Mouse (Mus musculus): ENCODE data around the gene Naf1. TPM values are rescaled to one million over a fixed set of nuclear protein-coding genes. Genes with fewer than 3 reads are reported as not detected.
A peak's percentile ranks its signal among the peaks of the same experiment; 100 is the strongest.

Gene Naf1
- polyA plus RNA-seq (2016; fragmentation: Nextera tagmentation; extraction: Ambion mirVana): 3.3 and 4.0 TPM in 2 replicates

DNA sequence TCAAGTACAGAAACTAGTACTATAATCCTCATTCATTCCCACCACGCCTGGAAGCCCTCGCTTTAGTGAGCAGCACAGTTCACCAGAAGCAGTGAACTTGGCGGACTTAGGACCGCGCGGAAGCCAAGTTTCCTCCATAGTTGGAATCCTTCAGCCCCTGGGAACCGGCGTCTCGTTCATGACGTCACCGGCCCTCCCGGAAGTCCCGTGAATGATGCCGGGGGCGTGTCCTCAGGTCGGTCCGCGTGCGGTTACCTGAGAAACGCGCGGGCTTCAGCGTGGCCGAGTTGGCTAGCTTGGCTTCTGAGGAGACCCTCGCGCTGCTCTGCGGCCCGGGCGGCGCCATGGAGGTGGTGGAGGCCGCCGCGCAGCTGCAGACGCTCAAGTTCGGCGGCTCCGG lies at the start of gene Naf1:
TSS of gene Naf1 (plus strand) at position 195 of the 400 bp plus-strand sequence.
- Histone ChIP-seq H3K9me3 (no peaks in the 10 kb centered on the region), H3K4me1 (peaks cover 15% of the 10 kb centered on the region), H3K27me3 (replicated peaks; ENCODE audit: low read depth, poor library complexity, severe bottlenecking) (no peaks in the 10 kb centered on the region), H3K4me3 (peak within 1 kb of the TSS; percentile 78), H3K27ac (replicated peaks) (peak within 1 kb of the TSS; percentile 93), H3K36me3 (replicated peaks) (peaks cover 13% of the 10 kb centered on the region)
- peak; percentile 97 for DNase-seq (ENCODE audit: low spot score)
- under 1% methylated on average over 37 of the region's 37 CpGs for WGBS

DNA sequence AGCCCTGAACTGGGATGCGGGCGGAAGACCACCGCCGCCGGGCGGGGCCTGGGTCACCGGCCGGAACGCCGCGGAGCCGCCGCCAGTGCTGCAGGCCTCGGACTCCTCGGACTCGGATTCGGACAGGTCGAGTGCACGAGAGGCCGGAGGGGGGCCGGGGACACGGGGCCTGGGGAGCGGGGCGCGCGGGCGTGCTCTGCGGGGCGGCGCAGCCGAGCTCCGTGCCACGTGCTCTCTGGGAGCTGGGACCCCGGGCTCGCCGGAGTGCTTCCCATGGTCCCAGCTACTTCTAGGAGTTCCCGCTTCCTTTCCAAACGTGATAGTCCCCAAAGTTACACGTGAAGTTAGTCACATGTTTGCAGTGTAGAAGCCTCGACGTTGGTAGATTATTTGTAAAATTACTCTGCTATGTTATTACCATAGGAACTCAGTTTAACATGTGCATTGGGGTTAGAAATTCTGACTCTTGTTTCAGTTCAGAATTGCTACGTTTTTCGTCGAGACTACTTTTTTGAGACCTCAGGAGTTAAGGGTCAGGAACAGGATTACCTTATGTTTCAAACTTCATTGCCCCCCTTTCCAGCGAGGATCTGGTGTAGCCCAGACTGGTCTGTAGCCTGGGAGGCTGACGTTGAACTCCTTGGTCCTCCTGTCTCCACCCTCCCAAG lies 1.0 kb downstream of the Naf1 start:
- Histone ChIP-seq H3K4me3 (peak overlapping the region; percentile 78), H3K27me3 (replicated peaks; ENCODE audit: low read depth, poor library complexity, severe bottlenecking) (no peaks in the 10 kb centered on the region), H3K36me3 (replicated peaks) (peaks cover 23% of the 10 kb centered on the region), H3K9me3 (no peaks in the 10 kb centered on the region), H3K4me1 (peaks cover 15% of the 10 kb centered on the region), H3K27ac (replicated peaks) (peak overlapping the region; percentile 89)
- WGBS: 0% methylated on average over 39 of the region's 46 CpGs
- peak; percentile 74 for DNase-seq (ENCODE audit: low spot score)

DNA sequence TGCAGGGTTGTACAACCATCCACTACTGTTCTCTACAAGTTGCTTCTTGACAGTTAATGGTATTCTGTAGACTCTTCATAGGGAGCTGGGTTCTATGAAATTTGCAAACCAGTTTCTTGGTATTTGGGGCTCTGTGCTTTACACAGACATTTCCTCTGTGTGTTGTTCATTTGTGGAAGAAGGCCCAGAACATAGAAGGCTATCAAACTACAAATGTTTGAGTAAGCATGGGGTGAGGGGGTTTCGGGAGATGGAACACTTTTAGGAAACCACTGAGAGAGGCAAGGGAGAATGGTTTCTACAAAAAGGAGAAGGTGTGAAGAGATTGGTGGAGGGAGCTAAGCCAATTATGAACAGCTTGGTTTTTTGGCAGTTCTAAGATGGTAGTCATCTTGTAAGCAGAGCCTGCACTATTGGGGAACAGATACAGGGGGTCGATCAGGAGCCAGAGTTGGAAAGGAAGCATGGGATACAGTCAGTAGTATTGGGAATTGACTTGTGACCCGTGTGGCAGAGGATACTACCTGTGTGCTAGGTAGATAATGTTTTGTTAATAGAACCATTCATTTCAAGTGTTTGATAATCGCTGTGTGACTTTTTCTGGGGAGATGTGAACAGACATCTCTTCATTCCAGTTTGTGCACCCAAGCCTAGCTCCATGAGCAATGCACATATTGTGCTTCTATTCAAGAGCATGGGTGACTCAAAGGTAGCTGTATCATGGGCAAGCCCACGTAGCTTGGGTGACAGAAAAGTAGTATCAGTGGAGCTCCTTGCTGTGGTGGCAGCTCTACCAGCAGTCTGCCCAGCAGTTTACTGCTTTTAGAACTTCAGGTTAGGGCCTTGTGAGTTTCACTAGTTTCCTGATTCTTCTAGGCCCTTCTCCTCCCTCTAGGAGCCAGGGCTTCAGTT lies 1.8 kb downstream of the Naf1 start:
- H3K9me3 ChIP-seq: no peaks in the 10 kb centered on the region
- WGBS: 52% methylated on average over 5 of the region's 5 CpGs
- no peak for DNase-seq (ENCODE audit: low spot score)
- peaks cover 31% of the 10 kb centered on the region for H3K36me3 ChIP-seq (replicated peaks)
- H3K27ac ChIP-seq (replicated peaks): no peak overlapping the region
- peaks cover 15% of the 10 kb centered on the region for H3K4me1 ChIP-seq
- H3K4me3 ChIP-seq: peak overlapping the region; percentile 78
- H3K27me3 ChIP-seq (replicated peaks; ENCODE audit: low read depth, poor library complexity, severe bottlenecking): no peaks in the 10 kb centered on the region

DNA sequence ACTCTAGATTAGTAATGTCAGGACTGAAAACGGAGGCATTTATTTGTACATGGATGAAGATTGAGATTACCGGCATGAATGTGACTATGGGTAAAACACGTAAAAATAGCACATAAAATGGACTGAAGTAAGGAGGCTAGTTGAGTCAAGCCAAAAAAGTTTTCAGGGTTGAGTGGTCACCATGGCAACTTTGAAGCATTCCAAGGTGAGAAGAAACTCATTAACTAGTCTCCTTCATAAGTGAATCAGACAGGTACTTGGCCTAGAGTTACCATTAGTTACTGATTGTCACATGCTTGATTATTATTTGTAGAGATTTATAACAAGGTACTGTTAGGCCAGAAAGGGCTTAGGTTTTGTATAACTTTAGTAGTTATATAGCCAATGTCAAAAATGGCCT lies 3.7 kb downstream of the Naf1 start:
- no peak for DNase-seq (ENCODE audit: low spot score)
- H3K4me3 ChIP-seq: no peak overlapping the region
- H3K4me1 ChIP-seq: peaks cover 18% of the 10 kb centered on the region
- H3K36me3 ChIP-seq (replicated peaks): peaks cover 38% of the 10 kb centered on the region
- WGBS: 91% methylated on average over 3 of the region's 3 CpGs
- no peaks in the 10 kb centered on the region for H3K27me3 ChIP-seq (replicated peaks; ENCODE audit: low read depth, poor library complexity, severe bottlenecking)
- no peak overlapping the region for H3K27ac ChIP-seq (replicated peaks)
- no peaks in the 10 kb centered on the region for H3K9me3 ChIP-seq

DNA sequence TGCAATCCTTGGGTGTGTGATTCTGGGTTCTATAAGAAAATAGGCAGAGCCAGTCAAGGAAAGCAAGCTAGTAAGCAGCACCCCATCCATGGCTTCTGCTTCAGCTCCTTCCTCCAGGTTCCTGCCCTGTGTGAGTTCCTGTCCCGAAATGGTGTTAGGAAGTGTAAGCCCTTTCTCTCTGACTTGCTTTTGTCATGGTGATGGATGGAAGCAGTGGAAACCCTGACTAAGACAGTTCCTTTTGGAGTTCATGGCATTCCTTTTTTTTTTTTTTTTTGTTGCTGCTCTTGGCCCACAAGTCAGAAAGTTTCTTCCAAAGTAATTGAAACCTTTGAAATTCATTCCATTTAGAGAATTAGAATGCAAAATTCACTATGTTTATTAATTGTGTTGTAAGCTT lies 5.1 kb downstream of the Naf1 start:
- Histone ChIP-seq H3K9me3 (no peaks in the 10 kb centered on the region), H3K36me3 (replicated peaks) (peaks cover 38% of the 10 kb centered on the region), H3K27ac (replicated peaks) (no peak overlapping the region), H3K4me1 (peaks cover 25% of the 10 kb centered on the region), H3K4me3 (no peak overlapping the region), H3K27me3 (replicated peaks; ENCODE audit: low read depth, poor library complexity, severe bottlenecking) (no peaks in the 10 kb centered on the region)
- 85% methylated on average over 1 of the region's 1 CpGs for WGBS
- DNase-seq (ENCODE audit: low spot score): no peak

DNA sequence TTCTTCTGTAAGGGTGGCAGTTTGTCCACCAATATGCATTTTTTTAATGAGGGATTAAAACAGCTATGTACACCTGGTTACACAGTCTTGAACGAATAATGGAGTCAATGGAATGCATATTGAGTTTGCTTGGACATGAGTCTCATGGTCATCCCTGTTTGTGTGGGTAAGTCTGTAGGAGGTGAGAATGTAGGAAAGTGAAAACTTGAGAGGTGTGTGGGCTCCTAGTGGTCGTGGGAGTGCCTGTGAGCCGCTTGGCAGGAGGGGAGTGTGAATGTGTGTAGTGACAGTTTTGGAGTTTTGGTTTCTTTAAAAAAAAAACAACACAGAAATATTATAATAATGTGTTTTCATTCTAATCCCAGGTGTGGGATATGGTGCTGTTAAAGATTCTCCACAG lies 7.7 kb downstream of the Naf1 start:
- no peak for DNase-seq (ENCODE audit: low spot score)
- Histone ChIP-seq H3K27ac (replicated peaks) (no peak overlapping the region), H3K36me3 (replicated peaks) (peaks cover 38% of the 10 kb centered on the region), H3K27me3 (replicated peaks; ENCODE audit: low read depth, poor library complexity, severe bottlenecking) (no peaks in the 10 kb centered on the region), H3K4me1 (peaks cover 10% of the 10 kb centered on the region), H3K9me3 (no peaks in the 10 kb centered on the region), H3K4me3 (no peak overlapping the region)
- 62% methylated on average over 3 of the region's 3 CpGs for WGBS

DNA sequence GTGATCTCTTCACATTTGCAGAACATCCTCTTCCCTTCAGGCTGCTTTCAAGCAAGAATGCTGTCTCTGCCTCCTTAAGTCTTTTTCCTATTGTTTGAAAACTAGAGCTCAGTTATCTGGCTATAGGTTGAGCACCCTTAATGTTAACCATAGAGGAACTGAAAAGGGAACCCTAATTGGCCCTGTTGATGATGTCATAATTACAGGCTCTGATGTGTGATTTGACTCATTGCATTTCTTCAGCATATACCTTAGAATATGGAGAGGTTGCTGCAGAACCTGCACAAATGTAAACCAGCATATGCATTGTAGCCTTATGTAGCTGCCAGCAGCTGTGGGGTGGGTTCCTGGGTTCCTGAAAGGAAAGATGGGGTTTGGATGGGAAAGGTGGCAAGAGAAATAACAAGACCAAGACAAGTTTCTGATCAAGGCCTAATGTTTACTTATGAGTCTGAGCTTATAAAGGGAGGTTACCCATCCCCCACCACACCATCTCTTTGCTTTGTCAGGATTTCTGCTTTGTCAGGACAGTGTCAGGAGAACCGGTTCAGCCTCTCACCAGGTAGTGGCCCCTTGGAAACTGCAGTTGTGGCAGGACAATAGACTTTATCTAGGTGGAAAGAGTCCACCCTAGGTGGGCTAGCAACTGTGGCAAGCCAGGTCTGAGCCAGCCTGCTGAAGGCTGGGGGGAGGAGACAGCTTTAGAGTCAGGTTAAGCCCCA lies 9.4 kb downstream of the Naf1 start:
- Histone ChIP-seq H3K36me3 (replicated peaks) (peaks cover 31% of the 10 kb centered on the region), H3K9me3 (no peaks in the 10 kb centered on the region), H3K4me1 (peaks cover 10% of the 10 kb centered on the region), H3K4me3 (no peak overlapping the region), H3K27me3 (replicated peaks; ENCODE audit: low read depth, poor library complexity, severe bottlenecking) (no peaks in the 10 kb centered on the region), H3K27ac (replicated peaks) (no peak overlapping the region)
- DNase-seq (ENCODE audit: low spot score): no peak
- WGBS: 15% methylated on average over 1 of the region's 1 CpGs

DNA sequence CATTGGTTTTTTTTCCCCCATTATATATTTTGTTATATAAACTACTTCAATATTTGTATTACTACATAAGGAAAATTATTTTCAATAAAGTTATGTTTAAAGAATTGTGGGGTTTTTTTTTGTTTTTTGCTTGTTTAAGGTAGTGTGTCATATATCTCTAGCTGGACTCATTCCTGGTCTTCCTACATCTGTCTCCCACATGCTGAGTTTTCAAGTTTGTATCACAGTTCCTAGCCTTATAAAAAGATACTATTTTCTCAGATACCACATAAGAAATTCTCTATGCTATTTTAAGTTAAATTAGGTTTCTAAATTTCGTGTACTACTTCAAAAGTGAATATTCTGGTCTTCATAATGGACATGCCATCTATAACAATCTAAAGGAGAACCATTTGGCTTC lies 23.8 kb downstream of the Naf1 start:
- no peak for DNase-seq (ENCODE audit: low spot score)
- Histone ChIP-seq H3K4me1 (no peaks in the 10 kb centered on the region), H3K27ac (replicated peaks) (no peak overlapping the region), H3K9me3 (no peaks in the 10 kb centered on the region), H3K36me3 (replicated peaks) (peaks cover 32% of the 10 kb centered on the region), H3K4me3 (no peak overlapping the region), H3K27me3 (replicated peaks; ENCODE audit: low read depth, poor library complexity, severe bottlenecking) (no peaks in the 10 kb centered on the region)
- WGBS: 59% methylated on average over 1 of the region's 1 CpGs

DNA sequence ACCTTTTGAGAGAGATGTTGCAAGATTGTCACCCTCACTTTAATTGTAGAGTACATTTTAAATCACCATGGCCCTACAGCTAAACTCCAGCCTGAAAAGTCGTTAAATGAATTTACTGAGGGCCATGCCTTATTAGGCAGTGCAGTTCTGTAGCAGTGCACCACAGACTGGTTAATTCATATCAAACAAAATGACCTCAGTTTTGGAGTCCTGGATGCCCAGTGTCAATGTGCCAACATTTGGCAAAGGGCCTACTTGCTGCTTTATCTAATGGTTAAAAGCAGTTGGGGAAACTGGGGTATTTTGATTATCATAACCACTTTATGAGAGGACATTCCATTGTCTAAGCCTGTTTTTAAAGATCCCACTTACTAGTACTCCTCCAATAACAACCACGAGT lies 31.9 kb downstream of the Naf1 start:
- no peaks in the 10 kb centered on the region for H3K27me3 ChIP-seq (replicated peaks; ENCODE audit: low read depth, poor library complexity, severe bottlenecking)
- H3K36me3 ChIP-seq (replicated peaks): peaks cover 32% of the 10 kb centered on the region
- DNase-seq (ENCODE audit: low spot score): no peak
- H3K27ac ChIP-seq (replicated peaks): no peak overlapping the region
- H3K9me3 ChIP-seq: no peaks in the 10 kb centered on the region
- H3K4me3 ChIP-seq: no peak overlapping the region
- WGBS: 86% methylated on average over 2 of the region's 2 CpGs
- H3K4me1 ChIP-seq: no peaks in the 10 kb centered on the region

DNA sequence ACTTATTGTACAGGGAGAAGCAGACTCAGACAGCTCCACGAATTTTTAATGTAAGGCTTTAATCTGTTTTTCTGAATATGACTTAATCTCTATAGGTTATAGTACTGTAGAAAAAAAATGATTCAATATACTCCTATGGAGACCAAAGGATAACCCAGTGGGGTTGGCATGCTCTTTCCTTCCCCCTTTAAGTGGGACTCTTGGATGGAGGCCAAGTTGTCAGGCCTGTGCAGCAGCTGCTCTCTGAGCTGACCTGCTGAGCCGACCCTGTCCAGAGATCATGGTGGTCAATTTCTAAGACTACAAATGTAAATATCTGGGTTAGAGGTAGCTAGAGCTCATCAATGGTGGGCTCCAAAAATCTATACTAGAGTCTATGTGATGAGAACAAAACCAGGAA lies 45.0 kb downstream of the Naf1 start:
- no peak for DNase-seq (ENCODE audit: low spot score)
- Histone ChIP-seq H3K27me3 (replicated peaks; ENCODE audit: low read depth, poor library complexity, severe bottlenecking) (no peaks in the 10 kb centered on the region), H3K9me3 (no peaks in the 10 kb centered on the region), H3K4me3 (no peak overlapping the region), H3K36me3 (replicated peaks) (no peaks in the 10 kb centered on the region), H3K27ac (replicated peaks) (no peak overlapping the region), H3K4me1 (no peaks in the 10 kb centered on the region)
- 78% methylated on average over 2 of the region's 2 CpGs for WGBS

DNA sequence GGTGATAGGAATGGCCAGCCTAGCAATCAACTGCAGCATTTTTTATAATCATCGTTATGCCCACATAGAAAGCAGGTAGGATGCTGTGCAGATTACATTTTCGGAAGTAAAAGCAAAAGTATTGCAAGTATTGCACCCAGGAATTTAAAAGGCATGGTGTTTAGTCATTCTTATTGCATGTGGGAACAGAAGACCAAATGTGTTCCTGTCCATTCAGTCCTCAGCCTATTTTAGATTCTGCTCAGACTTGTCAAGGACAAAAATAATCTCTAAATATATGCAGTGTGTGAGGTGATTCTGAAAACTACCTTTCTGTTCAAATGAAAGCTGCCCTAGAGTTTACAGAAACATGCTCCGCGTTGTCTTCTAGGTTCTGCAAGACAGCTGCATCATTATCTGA lies 45.5 kb downstream of the Naf1 start:
- 94% methylated on average over 4 of the region's 4 CpGs for WGBS
- Histone ChIP-seq H3K9me3 (no peaks in the 10 kb centered on the region), H3K4me1 (no peaks in the 10 kb centered on the region), H3K36me3 (replicated peaks) (no peaks in the 10 kb centered on the region), H3K4me3 (no peak overlapping the region), H3K27ac (replicated peaks) (no peak overlapping the region), H3K27me3 (replicated peaks; ENCODE audit: low read depth, poor library complexity, severe bottlenecking) (no peaks in the 10 kb centered on the region)
- DNase-seq (ENCODE audit: low spot score): no peak

DNA sequence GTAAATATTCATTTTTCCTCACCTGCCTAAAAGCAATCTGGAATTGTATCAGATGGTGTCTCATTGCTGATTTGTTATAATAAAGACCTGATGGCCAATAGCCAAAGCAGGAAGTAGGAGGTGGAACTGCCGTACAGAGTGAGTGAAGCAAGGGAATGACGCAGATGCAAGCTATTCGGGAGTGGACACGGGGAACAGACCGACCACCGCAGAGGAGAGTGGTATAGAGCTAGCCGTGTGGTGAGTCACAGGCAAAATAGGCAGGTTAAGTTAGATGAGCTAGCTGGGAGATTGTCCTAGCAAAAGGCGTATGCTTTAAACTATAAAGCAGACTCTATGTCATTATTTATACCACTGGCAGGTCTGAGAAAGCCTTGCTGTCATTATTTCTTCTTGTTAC lies 46.1 kb downstream of the Naf1 start:
- H3K9me3 ChIP-seq: no peaks in the 10 kb centered on the region
- no peak overlapping the region for H3K27ac ChIP-seq (replicated peaks)
- no peak overlapping the region for H3K4me3 ChIP-seq
- H3K4me1 ChIP-seq: no peaks in the 10 kb centered on the region
- no peak for DNase-seq (ENCODE audit: low spot score)
- WGBS: 90% methylated on average over 8 of the region's 8 CpGs
- no peaks in the 10 kb centered on the region for H3K27me3 ChIP-seq (replicated peaks; ENCODE audit: low read depth, poor library complexity, severe bottlenecking)
- no peaks in the 10 kb centered on the region for H3K36me3 ChIP-seq (replicated peaks)

Data from embryonic facial prominence, embryonic 10.5 days (tissue).